Mouse (Mus musculus): ENCODE measurements around the gene Oas1f. TPM values are rescaled to one million over a fixed set of nuclear protein-coding genes. Genes with fewer than 3 reads are reported as not detected.
A peak's percentile ranks its signal among the peaks of the same experiment; 100 is the strongest.

Gene Oas1f
- polyA plus RNA-seq, 1 experiment from 2014 or later: not detected

- Histone ChIP-seq H3K9ac (replicated peaks; ENCODE audit: low read length) (no peak overlapping the region), H3K4me2 (ENCODE audit: low read length) (no peak overlapping the region), H3K36me3 (ENCODE audit: control insufficient read depth, insufficient read depth, low read length) (no peaks in the 10 kb centered on the region), H3K27ac (replicated peaks; ENCODE audit: low read depth, low read length) (no peak overlapping the region), H3K4me3 (replicated peaks; ENCODE audit: low read depth, low read length) (no peak overlapping the region), H3K4me1 (ENCODE audit: control insufficient read depth, insufficient read depth, low read length) (peaks cover 3% of the 10 kb centered on the region; the same call in 1 of the 2 replicates), H3K9me3 (ENCODE audit: control insufficient read depth, low read length) (0 out of 2 replicates have a peak, but pooled peaks cover 7% of the 10 kb centered on the region), H3K27me3 (ENCODE audit: control insufficient read depth, insufficient read depth, low read length) (no peaks in the 10 kb centered on the region)
- ATAC-seq (ENCODE audit: low FRiP score, low TSS enrichment): no peak
- DNase-seq: no peak
- 68% methylated on average over 3 of the region's 3 CpGs for WGBS
Measured at GRCm38 (mm10) chr5:120815949-120816348, 31.2 kb upstream of the Oas1f start.

- Histone ChIP-seq H3K36me3 (ENCODE audit: control insufficient read depth, insufficient read depth, low read length) (no peaks in the 10 kb centered on the region), H3K9ac (replicated peaks; ENCODE audit: low read length) (no peak overlapping the region), H3K27me3 (ENCODE audit: control insufficient read depth, insufficient read depth, low read length) (no peaks in the 10 kb centered on the region), H3K9me3 (ENCODE audit: control insufficient read depth, low read length) (0 out of 2 replicates have a peak, but pooled peaks cover 7% of the 10 kb centered on the region), H3K27ac (replicated peaks; ENCODE audit: low read depth, low read length) (no peak overlapping the region), H3K4me3 (replicated peaks; ENCODE audit: low read depth, low read length) (no peak overlapping the region), H3K4me1 (ENCODE audit: control insufficient read depth, insufficient read depth, low read length) (no peaks in the 10 kb centered on the region), H3K4me2 (ENCODE audit: low read length) (no peak overlapping the region)
- no peak for DNase-seq
- ATAC-seq (ENCODE audit: low FRiP score, low TSS enrichment): no peak
Measured at GRCm38 (mm10) chr5:120818999-120819398, 28.2 kb upstream of the Oas1f start.

GRCm38 (mm10) chr5:120831031-120831430 is 16.1 kb upstream of the Oas1f start:
- Histone ChIP-seq H3K27ac (replicated peaks; ENCODE audit: low read depth, low read length) (no peak overlapping the region), H3K9me3 (ENCODE audit: control insufficient read depth, low read length) (no peaks in the 10 kb centered on the region), H3K4me1 (ENCODE audit: control insufficient read depth, insufficient read depth, low read length) (0 out of 2 replicates have a peak, but pooled peaks cover 5% of the 10 kb centered on the region), H3K36me3 (ENCODE audit: control insufficient read depth, insufficient read depth, low read length) (no peaks in the 10 kb centered on the region), H3K9ac (replicated peaks; ENCODE audit: low read length) (no peak overlapping the region), H3K4me3 (replicated peaks; ENCODE audit: low read depth, low read length) (no peak overlapping the region), H3K27me3 (ENCODE audit: control insufficient read depth, insufficient read depth, low read length) (no peaks in the 10 kb centered on the region), H3K4me2 (ENCODE audit: low read length) (no peak overlapping the region)
- no peak for ATAC-seq (ENCODE audit: low FRiP score, low TSS enrichment)
- no peak for DNase-seq
- 85% methylated on average over 4 of the region's 4 CpGs for WGBS

- H3K4me1 ChIP-seq (ENCODE audit: control insufficient read depth, insufficient read depth, low read length): 0 out of 2 replicates have a peak, but pooled peaks cover 5% of the 10 kb centered on the region
- peak overlapping the region; percentile 41; the same call in 1 of the 2 replicates for H3K27ac ChIP-seq (replicated peaks; ENCODE audit: low read depth, low read length)
- no peak overlapping the region for H3K4me3 ChIP-seq (replicated peaks; ENCODE audit: low read depth, low read length)
- H3K9me3 ChIP-seq (ENCODE audit: control insufficient read depth, low read length): no peaks in the 10 kb centered on the region
- H3K36me3 ChIP-seq (ENCODE audit: control insufficient read depth, insufficient read depth, low read length): no peaks in the 10 kb centered on the region
- H3K27me3 ChIP-seq (ENCODE audit: control insufficient read depth, insufficient read depth, low read length): no peaks in the 10 kb centered on the region
- no peak; the same call in 1 of the 2 replicates for ATAC-seq (ENCODE audit: low FRiP score, low TSS enrichment)
- H3K4me2 ChIP-seq (ENCODE audit: low read length): peak overlapping the region; percentile 38
- 8% methylated on average over 17 of the region's 17 CpGs for WGBS
- peak; percentile 74 for DNase-seq
- H3K9ac ChIP-seq (replicated peaks; ENCODE audit: low read length): 0 out of 2 replicates have a peak overlapping the region, but pooled peaks have one; percentile 23
Measured at GRCm38 (mm10) chr5:120833335-120834280, 13.6 kb upstream of the Oas1f start.

GRCm38 (mm10) chr5:120836731-120837585 is 10.2 kb upstream of the Oas1f start:
- no peak overlapping the region for H3K4me3 ChIP-seq (replicated peaks; ENCODE audit: low read depth, low read length)
- H3K4me2 ChIP-seq (ENCODE audit: low read length): no peak overlapping the region
- no peaks in the 10 kb centered on the region for H3K36me3 ChIP-seq (ENCODE audit: control insufficient read depth, insufficient read depth, low read length)
- H3K27me3 ChIP-seq (ENCODE audit: control insufficient read depth, insufficient read depth, low read length): no peaks in the 10 kb centered on the region
- H3K9ac ChIP-seq (replicated peaks; ENCODE audit: low read length): no peak overlapping the region
- H3K27ac ChIP-seq (replicated peaks; ENCODE audit: low read depth, low read length): no peak overlapping the region
- no peak for ATAC-seq (ENCODE audit: low FRiP score, low TSS enrichment)
- H3K9me3 ChIP-seq (ENCODE audit: control insufficient read depth, low read length): no peaks in the 10 kb centered on the region
- peak; percentile 65 for DNase-seq
- 0 out of 2 replicates have a peak, but pooled peaks cover 5% of the 10 kb centered on the region for H3K4me1 ChIP-seq (ENCODE audit: control insufficient read depth, insufficient read depth, low read length)
- WGBS: 7% methylated on average over 8 of the region's 8 CpGs

GRCm38 (mm10) chr5:120844713-120845112 is 2.5 kb upstream of the Oas1f start:
- no peaks in the 10 kb centered on the region for H3K4me1 ChIP-seq (ENCODE audit: control insufficient read depth, insufficient read depth, low read length)
- H3K4me3 ChIP-seq (replicated peaks; ENCODE audit: low read depth, low read length): no peak overlapping the region
- no peak overlapping the region for H3K27ac ChIP-seq (replicated peaks; ENCODE audit: low read depth, low read length)
- no peaks in the 10 kb centered on the region for H3K9me3 ChIP-seq (ENCODE audit: control insufficient read depth, low read length)
- WGBS: 86% methylated on average over 3 of the region's 3 CpGs
- H3K4me2 ChIP-seq (ENCODE audit: low read length): no peak overlapping the region
- ATAC-seq (ENCODE audit: low FRiP score, low TSS enrichment) (no peak), DNase-seq (peak; percentile 13)
- H3K36me3 ChIP-seq (ENCODE audit: control insufficient read depth, insufficient read depth, low read length): no peaks in the 10 kb centered on the region
- no peak overlapping the region for H3K9ac ChIP-seq (replicated peaks; ENCODE audit: low read length)
- no peaks in the 10 kb centered on the region for H3K27me3 ChIP-seq (ENCODE audit: control insufficient read depth, insufficient read depth, low read length)

- WGBS: 67% methylated on average over 3 of the region's 3 CpGs
- ATAC-seq (ENCODE audit: low FRiP score, low TSS enrichment): no peak
- Histone ChIP-seq H3K4me2 (ENCODE audit: low read length) (no peak overlapping the region), H3K4me3 (replicated peaks; ENCODE audit: low read depth, low read length) (no peak overlapping the region), H3K27ac (replicated peaks; ENCODE audit: low read depth, low read length) (no peak overlapping the region), H3K9me3 (ENCODE audit: control insufficient read depth, low read length) (peaks cover 8% of the 10 kb centered on the region; the same call in 1 of the 2 replicates), H3K4me1 (ENCODE audit: control insufficient read depth, insufficient read depth, low read length) (no peaks in the 10 kb centered on the region), H3K27me3 (ENCODE audit: control insufficient read depth, insufficient read depth, low read length) (no peaks in the 10 kb centered on the region), H3K9ac (replicated peaks; ENCODE audit: low read length) (no peak overlapping the region), H3K36me3 (ENCODE audit: control insufficient read depth, insufficient read depth, low read length) (no peaks in the 10 kb centered on the region)
- peak; percentile 61 for DNase-seq
Measured at GRCm38 (mm10) chr5:120849601-120850136, 2.5 kb downstream of the Oas1f start.

- WGBS: 82% methylated on average over 2 of the region's 2 CpGs
- Histone ChIP-seq H3K4me1 (ENCODE audit: control insufficient read depth, insufficient read depth, low read length) (no peaks in the 10 kb centered on the region), H3K36me3 (ENCODE audit: control insufficient read depth, insufficient read depth, low read length) (no peaks in the 10 kb centered on the region), H3K9me3 (ENCODE audit: control insufficient read depth, low read length) (peaks cover 6% of the 10 kb centered on the region; the same call in 1 of the 2 replicates), H3K4me3 (replicated peaks; ENCODE audit: low read depth, low read length) (no peak overlapping the region), H3K27ac (replicated peaks; ENCODE audit: low read depth, low read length) (no peak overlapping the region), H3K27me3 (ENCODE audit: control insufficient read depth, insufficient read depth, low read length) (no peaks in the 10 kb centered on the region), H3K4me2 (ENCODE audit: low read length) (no peak overlapping the region), H3K9ac (replicated peaks; ENCODE audit: low read length) (no peak overlapping the region)
- ATAC-seq (ENCODE audit: low FRiP score, low TSS enrichment) (no peak), DNase-seq (no peak)
Measured at GRCm38 (mm10) chr5:120859241-120859640, 12.1 kb downstream of the Oas1f start.
